Mouse (Mus musculus) ES-Bruce4 (cell line): ENCODE measurements at regions not wholly inside any gene's neighbourhood (a gene's known extent, or its start where the extent isn't known, plus 50 kb on each side); places are given as distances from the start of the nearest gene placed in this dataset.

Source experiments
- H3K27ac ChIP-seq: 2 replicates; pipeline ENCODE4 v1.5.1; 2012; ENCODE audit warnings: low read length, inconsistent platforms; ENCODE audit not compliant: insufficient read depth
- H3K27me3 ChIP-seq: 2 replicates; pipeline ENCODE4 v1.6.1; 2012; ENCODE audit warnings: mild to moderate bottlenecking, low read length, inconsistent platforms; ENCODE audit not compliant: control insufficient read depth, poor library complexity, insufficient read depth, severe bottlenecking
- H3K36me3 ChIP-seq: 2 replicates; pipeline ENCODE4 v1.6.1; 2012; ENCODE audit warnings: inconsistent platforms, mild to moderate bottlenecking, low read length, moderate library complexity; ENCODE audit not compliant: control insufficient read depth, poor library complexity, insufficient read depth, severe bottlenecking
- H3K4me1 ChIP-seq: one replicate; pipeline ENCODE4 v1.8.1; 2011; ENCODE audit warnings: low read length; ENCODE audit not compliant: control insufficient read depth, insufficient read depth
- H3K4me3 ChIP-seq: 2 replicates; pipeline ENCODE4 v1.5.1; 2011; ENCODE audit warnings: low read depth, mild to moderate bottlenecking, low read length
- H3K9ac ChIP-seq: 2 replicates; pipeline ENCODE4 v1.6.1; 2012; ENCODE audit warnings: low read depth, mild to moderate bottlenecking, inconsistent platforms; ENCODE audit not compliant: poor library complexity, severe bottlenecking
- H3K9me3 ChIP-seq: replicated peaks from 2 replicates; pipeline ENCODE4 v1.6.1; 2012; ENCODE audit warnings: mild to moderate bottlenecking, low read length, inconsistent platforms; ENCODE audit not compliant: control insufficient read depth, poor library complexity, insufficient read depth, severe bottlenecking
- CTCF ChIP-seq: IDR thresholded peaks from one replicate; pipeline ENCODE4 v1.8.1; 2011; ENCODE audit warnings: low read depth, low read length
- EP300 ChIP-seq: IDR thresholded peaks from 2 replicates; pipeline ENCODE4 v1.6.1; 2011; ENCODE audit warnings: low read depth, low read length; ENCODE audit not compliant: insufficient read depth
- POLR2A ChIP-seq: IDR thresholded peaks from one replicate; pipeline ENCODE4 v1.8.1; 2011; ENCODE audit warnings: low read length; ENCODE audit not compliant: insufficient read depth

GRCm38 (mm10) chr1:124997577-124997976 is 437.9 kb downstream of the Actr3 start:
- no peaks in the 10 kb centered on the region for H3K27me3 ChIP-seq
- H3K27ac ChIP-seq: no peak overlapping the region
- no peak overlapping the region for H3K9ac ChIP-seq
- H3K4me3 ChIP-seq: no peak overlapping the region
- no peaks in the 10 kb centered on the region for H3K36me3 ChIP-seq
- no peaks in the 10 kb centered on the region for H3K4me1 ChIP-seq
- no peaks in the 10 kb centered on the region for H3K9me3 ChIP-seq
- no peak for TF ChIP-seq CTCF
- no peak for TF ChIP-seq POLR2A
- TF ChIP-seq EP300: no peak

- Histone ChIP-seq H3K27ac (no peak overlapping the region), H3K9ac (no peak overlapping the region), H3K36me3 (no peaks in the 10 kb centered on the region), H3K4me3 (no peak overlapping the region), H3K27me3 (no peaks in the 10 kb centered on the region), H3K4me1 (no peaks in the 10 kb centered on the region), H3K9me3 (no peaks in the 10 kb centered on the region)
- TF ChIP-seq POLR2A (no peak), CTCF (no peak), EP300 (no peak)
Observed at GRCm38 (mm10) chr1:124950849-124951248, 484.7 kb downstream of the Actr3 start.

- H3K27me3 ChIP-seq: peaks cover 1% of the 10 kb centered on the region; the same call in 1 of the 2 replicates
- H3K36me3 ChIP-seq: no peaks in the 10 kb centered on the region
- no peak overlapping the region for H3K9ac ChIP-seq
- H3K9me3 ChIP-seq: no peaks in the 10 kb centered on the region
- H3K4me3 ChIP-seq: no peak overlapping the region
- H3K27ac ChIP-seq: no peak overlapping the region
- TF ChIP-seq POLR2A: no peak
- H3K4me1 ChIP-seq: no peaks in the 10 kb centered on the region
Observed at GRCm38 (mm10) chr1:124904373-124904772, 531.2 kb downstream of the Actr3 start.

GRCm38 (mm10) chr1:124871148-124871547 is 564.4 kb downstream of the Actr3 start:
- Histone ChIP-seq H3K27me3 (no peaks in the 10 kb centered on the region), H3K9me3 (no peaks in the 10 kb centered on the region), H3K27ac (no peak overlapping the region), H3K4me1 (no peaks in the 10 kb centered on the region), H3K9ac (no peak overlapping the region), H3K4me3 (no peak overlapping the region), H3K36me3 (no peaks in the 10 kb centered on the region)
- no peak for TF ChIP-seq CTCF
- no peak for TF ChIP-seq EP300
- TF ChIP-seq POLR2A: no peak

- TF ChIP-seq CTCF (no peak), POLR2A (no peak)
- no peak overlapping the region for H3K9ac ChIP-seq
- no peaks in the 10 kb centered on the region for H3K36me3 ChIP-seq
- H3K4me1 ChIP-seq: no peaks in the 10 kb centered on the region
- H3K27ac ChIP-seq: no peak overlapping the region
- no peaks in the 10 kb centered on the region for H3K9me3 ChIP-seq
- H3K27me3 ChIP-seq: no peaks in the 10 kb centered on the region
- no peak overlapping the region for H3K4me3 ChIP-seq
Observed at GRCm38 (mm10) chr1:124866248-124866647, 569.3 kb downstream of the Actr3 start.

- TF ChIP-seq EP300: no peak
- no peak for TF ChIP-seq CTCF
- TF ChIP-seq POLR2A: no peak
- no peaks in the 10 kb centered on the region for H3K36me3 ChIP-seq
- no peaks in the 10 kb centered on the region for H3K27me3 ChIP-seq
- H3K9ac ChIP-seq: no peak overlapping the region
- no peaks in the 10 kb centered on the region for H3K9me3 ChIP-seq
- no peak overlapping the region for H3K4me3 ChIP-seq
- H3K27ac ChIP-seq: no peak overlapping the region
- H3K4me1 ChIP-seq: no peaks in the 10 kb centered on the region
Observed at GRCm38 (mm10) chr1:124845681-124846080, 589.8 kb downstream of the Actr3 start.

GRCm38 (mm10) chr1:124825717-124826116 is 609.8 kb downstream of the Actr3 start:
- Histone ChIP-seq H3K27me3 (no peaks in the 10 kb centered on the region), H3K9me3 (no peaks in the 10 kb centered on the region), H3K36me3 (no peaks in the 10 kb centered on the region), H3K9ac (no peak overlapping the region), H3K4me3 (no peak overlapping the region), H3K4me1 (no peaks in the 10 kb centered on the region), H3K27ac (no peak overlapping the region)
- TF ChIP-seq POLR2A (no peak), EP300 (no peak), CTCF (no peak)
